Mouse (Mus musculus): ENCODE data around the gene Gm38655. TPM values are rescaled to one million over a fixed set of nuclear protein-coding genes. Genes with fewer than 3 reads are reported as not detected.

The Gm38655 gene
- polyA plus RNA-seq, 1 experiment = not detected

GRCm38 (mm10) chr17:25219492-25220295 is 44.4 kb upstream of the Gm38655 start:
- Histone ChIP-seq H3K4me3 (ENCODE audit: low read depth, low read length) (no peak overlapping the region), H3K36me3 (ENCODE audit: control insufficient read depth, insufficient read depth, low read length, poor library complexity, severe bottlenecking) (no peaks in the 10 kb centered on the region), H3K9me3 (replicated peaks; ENCODE audit: control insufficient read depth, insufficient read depth, low read length, poor library complexity, severe bottlenecking) (no peaks in the 10 kb centered on the region), H3K27me3 (ENCODE audit: control insufficient read depth, insufficient read depth, low read length, poor library complexity, severe bottlenecking) (no peaks in the 10 kb centered on the region), H3K27ac (ENCODE audit: insufficient read depth, low read length) (no peak overlapping the region), H3K9ac (ENCODE audit: low read depth, poor library complexity, severe bottlenecking) (no peak overlapping the region), H3K4me1 (ENCODE audit: control insufficient read depth, insufficient read depth, low read length) (peaks cover 2% of the 10 kb centered on the region)
- TF ChIP-seq CTCF (IDR thresholded peaks at IDR 0.05; ENCODE audit: low read depth, low read length) = no peak
- TF ChIP-seq POLR2A (IDR thresholded peaks at IDR 0.05; ENCODE audit: insufficient read depth, low read length) = no peak
- no peak for TF ChIP-seq EP300 (IDR thresholded peaks at IDR 0.05; ENCODE audit: insufficient read depth, low read depth, low read length)

GRCm38 (mm10) chr17:25218967-25219366 is 43.7 kb upstream of the Gm38655 start:
- H3K4me3 ChIP-seq (ENCODE audit: low read depth, low read length) = no peak overlapping the region
- no peak overlapping the region for H3K9ac ChIP-seq (ENCODE audit: low read depth, poor library complexity, severe bottlenecking)
- TF ChIP-seq POLR2A (IDR thresholded peaks at IDR 0.05; ENCODE audit: insufficient read depth, low read length) (no peak), CTCF (IDR thresholded peaks at IDR 0.05; ENCODE audit: low read depth, low read length) (no peak), EP300 (IDR thresholded peaks at IDR 0.05; ENCODE audit: insufficient read depth, low read depth, low read length) (no peak)
- H3K4me1 ChIP-seq (ENCODE audit: control insufficient read depth, insufficient read depth, low read length) = peaks cover 2% of the 10 kb centered on the region
- H3K9me3 ChIP-seq (replicated peaks; ENCODE audit: control insufficient read depth, insufficient read depth, low read length, poor library complexity, severe bottlenecking) = no peaks in the 10 kb centered on the region
- 0 out of 2 replicates have a peak, but pooled peaks cover 2% of the 10 kb centered on the region for H3K36me3 ChIP-seq (ENCODE audit: control insufficient read depth, insufficient read depth, low read length, poor library complexity, severe bottlenecking)
- H3K27ac ChIP-seq (ENCODE audit: insufficient read depth, low read length) = no peak overlapping the region
- H3K27me3 ChIP-seq (ENCODE audit: control insufficient read depth, insufficient read depth, low read length, poor library complexity, severe bottlenecking) = no peaks in the 10 kb centered on the region

- Histone ChIP-seq H3K9me3 (replicated peaks; ENCODE audit: control insufficient read depth, insufficient read depth, low read length, poor library complexity, severe bottlenecking) (no peaks in the 10 kb centered on the region), H3K27ac (ENCODE audit: insufficient read depth, low read length) (no peak overlapping the region), H3K27me3 (ENCODE audit: control insufficient read depth, insufficient read depth, low read length, poor library complexity, severe bottlenecking) (no peaks in the 10 kb centered on the region), H3K36me3 (ENCODE audit: control insufficient read depth, insufficient read depth, low read length, poor library complexity, severe bottlenecking) (peaks cover 10% of the 10 kb centered on the region), H3K9ac (ENCODE audit: low read depth, poor library complexity, severe bottlenecking) (no peak overlapping the region), H3K4me3 (ENCODE audit: low read depth, low read length) (no peak overlapping the region), H3K4me1 (ENCODE audit: control insufficient read depth, insufficient read depth, low read length) (no peaks in the 10 kb centered on the region)
- TF ChIP-seq EP300 (IDR thresholded peaks at IDR 0.05; ENCODE audit: insufficient read depth, low read depth, low read length) (no peak), CTCF (IDR thresholded peaks at IDR 0.05; ENCODE audit: low read depth, low read length) (no peak), POLR2A (IDR thresholded peaks at IDR 0.05; ENCODE audit: insufficient read depth, low read length) (no peak)
These were observed 40.2 kb upstream of the Gm38655 start for GRCm38 (mm10) chr17:25215431-25215830.

GRCm38 (mm10) chr17:25211705-25212104 is 36.4 kb upstream of the Gm38655 start:
- Histone ChIP-seq H3K4me1 (ENCODE audit: control insufficient read depth, insufficient read depth, low read length) (no peaks in the 10 kb centered on the region), H3K9ac (ENCODE audit: low read depth, poor library complexity, severe bottlenecking) (no peak overlapping the region), H3K27me3 (ENCODE audit: control insufficient read depth, insufficient read depth, low read length, poor library complexity, severe bottlenecking) (no peaks in the 10 kb centered on the region), H3K4me3 (ENCODE audit: low read depth, low read length) (no peak overlapping the region), H3K36me3 (ENCODE audit: control insufficient read depth, insufficient read depth, low read length, poor library complexity, severe bottlenecking) (peaks cover 16% of the 10 kb centered on the region), H3K27ac (ENCODE audit: insufficient read depth, low read length) (no peak overlapping the region), H3K9me3 (replicated peaks; ENCODE audit: control insufficient read depth, insufficient read depth, low read length, poor library complexity, severe bottlenecking) (no peaks in the 10 kb centered on the region)
- TF ChIP-seq POLR2A (IDR thresholded peaks at IDR 0.05; ENCODE audit: insufficient read depth, low read length) = no peak
- TF ChIP-seq CTCF (IDR thresholded peaks at IDR 0.05; ENCODE audit: low read depth, low read length) = no peak
- TF ChIP-seq EP300 (IDR thresholded peaks at IDR 0.05; ENCODE audit: insufficient read depth, low read depth, low read length) = no peak

GRCm38 (mm10) chr17:25210680-25211466 is 35.6 kb upstream of the Gm38655 start:
- H3K36me3 ChIP-seq (ENCODE audit: control insufficient read depth, insufficient read depth, low read length, poor library complexity, severe bottlenecking) = peaks cover 16% of the 10 kb centered on the region
- TF ChIP-seq EP300 (IDR thresholded peaks at IDR 0.05; ENCODE audit: insufficient read depth, low read depth, low read length) (no peak), CTCF (IDR thresholded peaks at IDR 0.05; ENCODE audit: low read depth, low read length) (no peak), POLR2A (IDR thresholded peaks at IDR 0.05; ENCODE audit: insufficient read depth, low read length) (no peak)

More at GRCm38 (mm10) chr17:25210680-25211466, 35.6 kb upstream of the Gm38655 start:
- no peaks in the 10 kb centered on the region for H3K27me3 ChIP-seq (ENCODE audit: control insufficient read depth, insufficient read depth, low read length, poor library complexity, severe bottlenecking)
- H3K27ac ChIP-seq (ENCODE audit: insufficient read depth, low read length) = no peak overlapping the region
- H3K9ac ChIP-seq (ENCODE audit: low read depth, poor library complexity, severe bottlenecking) = no peak overlapping the region
- H3K9me3 ChIP-seq (replicated peaks; ENCODE audit: control insufficient read depth, insufficient read depth, low read length, poor library complexity, severe bottlenecking) = no peaks in the 10 kb centered on the region
- no peak overlapping the region for H3K4me3 ChIP-seq (ENCODE audit: low read depth, low read length)
- no peaks in the 10 kb centered on the region for H3K4me1 ChIP-seq (ENCODE audit: control insufficient read depth, insufficient read depth, low read length)
